Mouse (Mus musculus) kidney, postnatal 36 days (tissue): ENCODE data around the gene Actg2.
"Not testable (repeated sequence)": the region's sequence is repeated elsewhere in the genome, so short reads cannot be mapped to it uniquely, and the experiment has no call there.

ENCODE experiments used
- DNase-seq, 2 experiments: peaks; one replicate each; pipeline ENCODE4 v3.0.0; 2021 to 2022; ENCODE audit warnings: mixed read lengths in 2 of 2

The Actg2 gene

GRCm38 (mm10) chr6:83536028-83536794 is at the start of gene Actg2:
TSS of gene Actg2 (minus strand) at chr6:83536265.
- DNase-seq, result no peak

- not testable (repeated sequence) for DNase-seq
Measured at GRCm38 (mm10) chr6:83585328-83585727, 49.3 kb upstream of the Actg2 start.

DNA sequence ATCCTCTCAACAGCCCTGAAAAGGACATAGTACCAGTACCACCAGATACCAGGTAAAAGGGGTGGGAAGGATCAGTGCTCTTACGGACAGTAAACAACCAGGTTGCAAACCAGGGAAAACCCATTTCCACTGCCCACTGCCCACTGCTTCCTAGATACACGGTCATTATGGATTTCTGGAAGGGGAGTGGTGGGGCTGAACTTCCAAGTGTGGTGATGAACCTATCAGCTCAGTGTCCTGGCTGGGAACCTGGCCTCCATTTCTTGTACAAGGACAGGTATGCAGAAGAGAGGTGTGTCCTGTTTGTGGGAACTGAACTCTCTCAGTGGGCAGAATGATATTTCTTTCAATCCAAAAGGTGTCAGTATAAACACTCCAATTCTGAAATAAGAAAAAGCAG is 47.5 kb upstream of the Actg2 start:
- DNase-seq, result no peak

DNA sequence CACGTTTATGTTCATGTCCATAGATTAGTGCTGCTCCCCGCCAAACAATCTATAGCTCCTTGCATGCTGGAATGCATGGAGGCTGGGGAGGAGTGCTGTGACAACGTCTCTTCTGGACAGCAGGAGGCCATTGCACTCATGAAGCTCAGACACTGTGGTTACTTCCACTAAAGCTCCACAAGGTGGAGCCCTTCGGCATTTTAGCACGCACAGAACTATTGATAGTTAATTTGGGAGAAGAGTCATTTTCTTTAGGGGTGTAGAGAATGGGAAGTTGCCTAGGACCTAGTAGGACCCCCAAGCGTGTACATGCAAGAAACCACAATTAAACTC is 46.8 kb upstream of the Actg2 start:
- peak; percentile 31 to 64 for DNase-seq

DNA sequence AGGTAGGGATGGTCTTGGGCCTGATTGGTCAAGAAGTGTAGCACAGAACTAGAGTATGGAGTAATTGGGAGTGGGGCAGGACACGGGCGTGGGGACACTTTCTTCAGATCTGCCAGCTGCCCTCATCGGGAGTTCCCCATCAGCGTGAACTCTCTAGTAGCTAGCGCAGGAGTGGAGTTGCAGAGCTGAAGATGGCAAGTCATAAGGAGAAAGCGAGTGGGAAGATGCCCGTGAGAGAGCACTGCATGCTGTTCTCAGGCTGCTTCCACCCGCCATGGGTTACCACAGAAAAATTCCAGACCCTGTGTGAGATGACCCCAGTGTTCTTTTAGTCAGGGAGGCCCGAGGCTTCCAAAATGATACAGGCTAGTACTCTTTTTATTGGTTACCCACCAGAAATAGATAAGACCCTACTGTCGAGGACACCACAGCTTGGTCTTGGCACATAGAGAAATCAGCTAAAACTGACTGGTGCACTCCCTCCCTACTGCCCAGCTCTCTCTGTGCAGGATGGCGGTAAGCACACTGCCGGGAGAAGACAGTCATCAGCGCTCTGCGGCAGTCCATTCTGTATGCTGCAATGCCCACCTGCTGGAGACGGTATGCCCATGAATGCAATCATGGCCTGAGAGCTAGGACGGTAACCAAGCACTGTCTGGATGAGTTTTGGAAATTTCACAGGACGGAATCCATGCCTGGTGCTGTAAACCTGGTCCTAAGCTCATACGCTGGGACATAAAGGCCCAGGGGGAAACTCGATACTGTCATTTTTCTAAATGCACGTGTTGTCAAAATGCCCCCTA is 46.3 kb upstream of the Actg2 start:
- no peak for DNase-seq

GRCm38 (mm10) chr6:83577534-83577933 is 41.5 kb upstream of the Actg2 start:
- no peak for DNase-seq

DNA sequence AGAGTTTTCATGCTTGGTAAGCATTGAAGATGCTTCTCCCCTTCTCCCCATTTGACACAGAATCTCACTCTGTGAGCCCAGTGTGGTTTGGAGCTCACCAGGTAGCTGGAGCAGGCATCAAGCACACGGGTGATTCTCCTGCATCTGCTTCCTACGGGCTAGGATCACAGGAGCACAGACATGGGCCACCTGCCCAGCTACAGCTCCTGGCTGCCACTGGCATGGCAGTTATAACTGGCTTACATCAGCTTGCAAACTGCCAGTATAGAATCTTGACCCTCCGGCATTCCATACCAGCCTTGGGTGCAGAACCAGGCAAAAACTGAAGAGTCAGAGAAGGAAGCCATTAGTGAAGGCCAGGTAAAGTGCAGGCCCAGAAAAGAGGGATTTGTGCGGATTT is 39.5 kb upstream of the Actg2 start:
- no peak for DNase-seq

- peak in 1 of 2 experiments; percentile 24 for DNase-seq
Measured at GRCm38 (mm10) chr6:83572671-83573070, 36.6 kb upstream of the Actg2 start, which contains the start of gene Stambp. TSS of gene Stambp (minus strand) at chr6:83572729.

DNA sequence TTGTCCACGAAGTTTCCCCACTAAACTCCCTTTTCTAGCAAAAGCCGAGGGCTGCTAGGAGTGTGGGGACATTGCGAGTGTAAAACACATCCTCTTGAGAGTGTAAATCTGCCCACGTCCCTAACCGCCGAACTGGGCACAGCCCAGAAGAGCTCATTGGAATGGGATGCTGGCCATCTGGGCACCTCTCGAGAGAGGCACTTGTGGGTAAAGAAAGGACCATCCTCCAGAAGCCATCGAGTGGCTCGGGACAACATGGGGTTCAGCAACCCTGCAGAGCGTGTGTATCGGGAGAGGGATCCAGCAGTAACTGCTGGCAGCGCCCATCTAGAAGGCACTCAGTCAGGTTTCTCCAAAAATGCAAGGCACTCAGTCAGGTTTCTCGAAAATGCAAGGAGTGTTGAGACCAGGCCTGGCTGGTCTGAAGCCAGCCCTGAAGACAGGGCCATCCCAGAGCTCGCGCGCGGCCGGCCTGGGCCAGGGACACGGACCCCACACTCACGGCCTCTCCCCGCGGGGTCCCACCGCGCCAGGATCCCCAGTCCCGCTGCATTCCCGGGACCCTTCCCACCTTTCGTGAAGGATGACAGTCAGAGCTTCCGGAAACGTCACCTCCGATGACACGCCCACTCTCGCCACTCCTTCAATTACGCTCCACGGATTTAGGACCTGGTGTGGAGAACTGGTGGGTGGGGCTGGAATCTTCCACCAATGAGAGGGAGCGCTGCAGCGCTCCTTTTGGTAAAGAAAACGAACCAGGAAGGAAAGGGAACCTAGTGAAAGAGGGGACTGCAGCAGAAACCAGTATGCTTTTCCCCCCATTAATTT is 36.0 kb upstream of the Actg2 start:
- peak; percentile 95 for DNase-seq

GRCm38 (mm10) chr6:83568901-83569862 is 33.1 kb upstream of the Actg2 start:
- DNase-seq, result peak in 1 of 2 experiments; percentile 14

GRCm38 (mm10) chr6:83555972-83556371 is 19.9 kb upstream of the Actg2 start:
- DNase-seq, result no peak

DNA sequence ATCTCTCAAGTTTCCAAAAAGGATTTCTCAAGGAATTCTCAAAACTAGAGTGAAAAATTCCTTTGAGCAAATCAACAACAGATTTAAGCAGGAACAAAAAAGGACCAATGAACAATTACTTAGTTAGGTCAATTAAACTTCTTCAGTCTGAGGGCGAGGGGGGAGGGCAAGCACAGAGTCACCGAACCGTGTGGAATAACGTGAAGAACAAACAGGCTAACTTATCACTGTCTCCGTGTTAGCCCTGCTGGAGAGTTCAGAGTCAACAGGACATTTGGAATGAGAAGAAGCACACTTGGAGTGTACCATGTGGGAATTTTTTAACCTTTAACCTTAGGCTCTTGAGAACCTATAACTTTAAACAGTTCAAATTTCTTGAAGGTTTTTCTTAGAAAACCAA is 12.3 kb upstream of the Actg2 start:
- peak; percentile 70 to 73 for DNase-seq

- DNase-seq, result no peak
Measured at GRCm38 (mm10) chr6:83545778-83546177, 9.7 kb upstream of the Actg2 start.

DNA sequence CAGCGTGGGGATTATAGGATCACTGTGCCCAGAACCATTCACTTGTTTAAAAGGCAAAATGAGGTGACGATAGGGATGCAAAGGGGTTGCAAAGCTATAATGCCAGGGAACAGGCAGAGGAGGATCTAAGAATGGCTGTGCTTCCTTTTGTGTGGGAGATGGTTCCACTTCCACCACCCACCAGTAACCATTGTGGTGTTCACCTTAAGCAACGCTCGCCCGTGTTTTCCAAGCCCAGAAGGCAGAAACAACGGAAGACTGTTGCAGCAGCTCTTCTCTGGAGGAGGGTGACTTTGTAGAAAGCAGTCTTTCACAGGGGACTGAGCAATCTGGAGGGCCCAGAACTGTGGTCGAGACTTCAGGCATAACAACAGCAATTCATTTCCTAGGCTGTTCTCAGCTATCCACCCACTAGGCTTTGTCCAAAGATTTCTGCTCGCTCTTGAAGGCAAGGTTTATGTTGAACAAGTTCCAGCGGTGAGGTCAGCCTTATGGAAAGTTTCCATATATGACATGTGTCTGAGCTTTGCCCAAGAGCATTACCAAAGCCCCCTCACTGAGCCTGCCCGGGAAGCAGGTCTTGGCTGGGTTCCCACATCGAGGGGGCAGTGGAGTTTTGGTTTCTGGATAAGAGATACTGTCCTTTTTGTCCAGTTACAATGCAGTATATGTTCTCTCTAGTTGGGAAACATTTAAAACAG is 5.8 kb upstream of the Actg2 start:
- no peak for DNase-seq

GRCm38 (mm10) chr6:83540017-83540416 is 4.0 kb upstream of the Actg2 start:
- DNase-seq, result no peak

DNA sequence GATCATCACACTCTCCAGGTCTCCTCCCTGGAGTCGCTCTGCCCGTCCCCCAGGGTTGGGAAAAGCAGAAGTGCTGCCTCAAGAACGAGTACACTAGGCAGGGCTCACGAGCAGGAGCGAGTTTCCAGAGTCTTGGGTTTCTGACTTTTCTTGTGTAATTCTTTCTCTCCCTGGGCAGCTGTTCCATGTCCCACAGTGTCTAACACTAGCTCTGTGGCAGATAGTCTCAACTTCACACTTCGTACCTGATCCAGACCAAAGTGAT is 662 bp upstream of the Actg2 start:
- DNase-seq, result no peak

- no peak for DNase-seq
Measured at GRCm38 (mm10) chr6:83532608-83533007, 3.5 kb downstream of the Actg2 start.

- no peak for DNase-seq
Measured at GRCm38 (mm10) chr6:83523194-83523593, 12.9 kb downstream of the Actg2 start.

DNA sequence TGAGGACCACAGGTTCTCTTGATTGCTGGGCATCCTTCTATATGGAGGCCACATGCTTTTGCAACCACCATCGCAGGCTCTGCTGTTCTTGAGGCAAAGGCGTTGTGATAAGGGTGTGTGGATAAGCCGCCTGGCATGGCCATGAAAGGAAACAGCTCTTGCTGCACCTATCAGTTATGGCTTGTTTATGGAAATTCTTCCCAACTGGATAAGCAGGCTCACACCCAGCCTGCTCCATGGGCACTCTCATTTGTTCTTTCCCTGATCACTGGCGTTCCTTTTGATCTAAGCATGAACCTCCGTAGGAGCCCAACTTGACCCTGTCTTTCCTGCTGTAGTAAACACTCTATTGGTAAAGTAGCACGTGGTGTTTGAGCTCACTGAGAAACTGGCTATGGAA is 14.3 kb downstream of the Actg2 start:
- DNase-seq, result no peak

- no peak for DNase-seq
Measured at GRCm38 (mm10) chr6:83518637-83519036, 17.4 kb downstream of the Actg2 start.

- DNase-seq, result no peak
Measured at GRCm38 (mm10) chr6:83515172-83515571, 20.9 kb downstream of the Actg2 start.

GRCm38 (mm10) chr6:83512495-83512894 is 23.6 kb downstream of the Actg2 start:
- peak; percentile 66 to 85 for DNase-seq
